Mouse (Mus musculus) gastrocnemius, adult 2 months (tissue): ENCODE data around the gene C1ql1. TPM values are rescaled to one million over a fixed set of nuclear protein-coding genes. Genes with fewer than 3 reads are reported as not detected.

Source experiments
- DNase-seq: peaks from one replicate; pipeline ENCODE4 v3.0.0; 2022
- H3K27ac ChIP-seq: fragments of 200-600 bp; 2 replicates; pipeline ENCODE4 v1.8.1; 2022; ENCODE audit warnings: mild to moderate bottlenecking
- H3K4me3 ChIP-seq: fragments of 200-600 bp; 2 replicates; pipeline ENCODE4 v1.8.1; 2022; ENCODE audit warnings: mild to moderate bottlenecking, moderate library complexity
- CTCF ChIP-seq: fragments of 200-600 bp; IDR thresholded peaks from 2 replicates; pipeline ENCODE4 v1.8.1; 2022; ENCODE audit warnings: antibody characterized with exemption, mild to moderate bottlenecking, moderate library complexity
- intact Hi-C: fragments of 180-260 bp; cut with DNase I; formaldehyde crosslinking; loops from one replicate; pipeline ENCODE4 v1.15.1; 2025
- total RNA-seq, 2 experiments: library from RNA; stranded (reverse); gene quantifications; 2 replicates each; pipeline ENCODE4 v1.2.3; 2021

C1ql1 gene
- total RNA-seq, 2 experiments from 2014 or later: not detected

- no peak for TF ChIP-seq CTCF
- Histone ChIP-seq H3K27ac (peak overlapping the region; percentile 56), H3K4me3 (peak overlapping the region; percentile 77)
- peak; percentile 45 for DNase-seq
- intact Hi-C loops: loop anchor here (5.0 kb wide), 1 partner anchor 44 kb away; no protein-coding TSS in a partner anchor
Observed at GRCm38 (mm10) chr11:102948043-102948961, 1.8 kb upstream of the C1ql1 start.

GRCm38 (mm10) chr11:102946992-102947343 is 480 bp upstream of the C1ql1 start:
- no peak for DNase-seq
- H3K4me3 ChIP-seq: peak overlapping the region; percentile 62
- intact Hi-C loops: loop anchor here (5.0 kb wide), 1 partner anchor 45 kb away; no protein-coding TSS in a partner anchor
- no peak overlapping the region for H3K27ac ChIP-seq
- TF ChIP-seq CTCF: no peak

GRCm38 (mm10) chr11:102945306-102946264 is 903 bp downstream of the C1ql1 start:
- no peak for TF ChIP-seq CTCF
- no peak overlapping the region for H3K27ac ChIP-seq
- H3K4me3 ChIP-seq: peak overlapping the region; percentile 62
- intact Hi-C loops: loop anchor here (5.0 kb wide), 1 partner anchor 47 kb away; no protein-coding TSS in a partner anchor
- no peak for DNase-seq

GRCm38 (mm10) chr11:102941236-102941635 is 5.3 kb downstream of the C1ql1 start:
- no peak for TF ChIP-seq CTCF
- H3K4me3 ChIP-seq: no peak overlapping the region
- no peak for DNase-seq
- intact Hi-C loops: no loop called here
- no peak overlapping the region for H3K27ac ChIP-seq

GRCm38 (mm10) chr11:102939024-102939675 is 7.3 kb downstream of the C1ql1 start:
- TF ChIP-seq CTCF: no peak

GRCm38 (mm10) chr11:102937529-102938182 is 8.8 kb downstream of the C1ql1 start:
- Histone ChIP-seq H3K27ac (no peak overlapping the region), H3K4me3 (no peak overlapping the region)
- intact Hi-C loops: no loop called here
- no peak for TF ChIP-seq CTCF
- no peak for DNase-seq

More at GRCm38 (mm10) chr11:102939024-102939675, 7.3 kb downstream of the C1ql1 start:
- Histone ChIP-seq H3K4me3 (no peak overlapping the region), H3K27ac (no peak overlapping the region)
- no peak for DNase-seq
- intact Hi-C loops: no loop called here

GRCm38 (mm10) chr11:102936272-102936671 is 10.2 kb downstream of the C1ql1 start:
- Histone ChIP-seq H3K27ac (no peak overlapping the region), H3K4me3 (no peak overlapping the region)
- no peak for TF ChIP-seq CTCF
- intact Hi-C loops: no loop called here
- DNase-seq: no peak

- DNase-seq: no peak
- intact Hi-C loops: no loop called here
- TF ChIP-seq CTCF: no peak
- H3K4me3 ChIP-seq: no peak overlapping the region
- H3K27ac ChIP-seq: no peak overlapping the region
Observed at GRCm38 (mm10) chr11:102930672-102931071, 15.8 kb downstream of the C1ql1 start.

GRCm38 (mm10) chr11:102925351-102925717 is 21.2 kb downstream of the C1ql1 start:
- H3K27ac ChIP-seq: peak overlapping the region; percentile 80
- peak overlapping the region; percentile 85 for H3K4me3 ChIP-seq
- no peak for DNase-seq
- intact Hi-C loops: no loop called here
- TF ChIP-seq CTCF: peak; percentile 40; the same call in 1 of the 2 replicates

- no peak for TF ChIP-seq CTCF
- intact Hi-C loops: no loop called here
- peak; percentile 96 for DNase-seq
- H3K4me3 ChIP-seq: peak within 1 kb of the TSS; percentile 85
- peak within 1 kb of the TSS; percentile 80 for H3K27ac ChIP-seq
Observed at GRCm38 (mm10) chr11:102924557-102925350, 21.7 kb downstream of the C1ql1 start, which contains the start of gene Kif18b. Gene Kif18b (minus strand): TSS chr11:102925124.

- TF ChIP-seq CTCF: no peak
- intact Hi-C loops: no loop called here
- no peak overlapping the region for H3K4me3 ChIP-seq
- H3K27ac ChIP-seq: no peak overlapping the region
- DNase-seq: no peak
Observed at GRCm38 (mm10) chr11:102921491-102921890, 25.0 kb downstream of the C1ql1 start.
